Mouse (Mus musculus) cerebellum, adult 2 months (tissue): ENCODE measurements at regions not wholly inside any gene's neighbourhood (a gene's known extent, or its start where the extent isn't known, plus 50 kb on each side); places are given as distances from the start of the nearest gene placed in this dataset.
A peak's percentile ranks its signal among the peaks of the same experiment; 100 is the strongest.

Source experiments
- DNase-seq, 2 experiments: peaks; one replicate each; pipeline ENCODE4 v3.0.0; 2021
- H3K27ac ChIP-seq: fragments of 200-500 bp; 2 replicates; pipeline ENCODE4 v1.5.1; 2012; ENCODE audit warnings: low read length, control low read depth, inconsistent platforms; ENCODE audit not compliant: insufficient read depth
- H3K27me3 ChIP-seq: fragments of 200-500 bp; 2 replicates; pipeline ENCODE4 v1.6.1; 2012; ENCODE audit warnings: inconsistent platforms, mild to moderate bottlenecking, low read length, moderate library complexity; ENCODE audit not compliant: control insufficient read depth, insufficient read depth
- H3K4me1 ChIP-seq: fragments of 200-500 bp; 2 replicates; pipeline ENCODE4 v1.6.1; 2011; ENCODE audit warnings: low read length; ENCODE audit not compliant: control insufficient read depth, insufficient read depth
- H3K4me3 ChIP-seq: fragments of 200-500 bp; replicated peaks from 2 replicates; pipeline ENCODE3; 2011; ENCODE audit warnings: mild to moderate bottlenecking, low read depth, low read length, control low read depth; ENCODE audit not compliant: insufficient read depth
- CTCF ChIP-seq: fragments of 200-500 bp; IDR thresholded peaks from 2 replicates; pipeline ENCODE4 v1.5.1; 2011; ENCODE audit warnings: low read depth, mild to moderate bottlenecking, control low read depth, low read length, moderate library complexity, borderline replicate concordance; ENCODE audit not compliant: insufficient read depth
- POLR2A ChIP-seq: fragments of 200-500 bp; IDR thresholded peaks from 2 replicates; pipeline ENCODE4 v1.6.1; 2011; ENCODE audit warnings: low read length, control low read depth, borderline replicate concordance; ENCODE audit not compliant: insufficient read depth
- WGBS: fragments of 180-500 bp; shearing (Covaris S2); methylation state at CpG from one replicate; pipeline ENCODE4 v1.1.7; 2018; 5-methylcytosine and 5-hydroxymethylcytosine counted together

DNA sequence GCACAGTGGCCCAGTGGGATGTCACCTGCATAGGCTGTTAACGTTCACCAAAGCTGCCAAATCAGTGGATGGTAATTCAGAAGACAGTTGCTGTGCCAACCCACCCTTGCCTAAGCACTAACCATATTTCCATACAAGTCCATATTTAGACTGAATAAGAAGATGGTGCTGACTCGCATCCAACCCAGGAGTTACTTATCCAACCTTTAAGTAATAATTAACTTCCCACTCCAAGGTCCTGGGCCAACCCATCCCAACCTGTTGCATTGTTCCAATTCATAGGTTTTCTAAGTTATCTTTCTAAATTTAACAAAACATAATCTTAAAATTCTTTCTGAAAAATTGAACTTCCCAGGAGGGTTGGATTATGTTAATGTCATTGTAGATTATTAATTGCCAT lies 114.3 kb upstream of the Epb41l3 start:
- WGBS, result 45% methylated on average over 2 of the region's 2 CpGs
- Histone ChIP-seq H3K27ac (no peak overlapping the region), H3K27me3 (no peaks in the 10 kb centered on the region), H3K4me3 (no peak overlapping the region), H3K4me1 (no peaks in the 10 kb centered on the region)
- DNase-seq, result no peak
- TF ChIP-seq CTCF, result no peak
- TF ChIP-seq POLR2A, result no peak

DNA sequence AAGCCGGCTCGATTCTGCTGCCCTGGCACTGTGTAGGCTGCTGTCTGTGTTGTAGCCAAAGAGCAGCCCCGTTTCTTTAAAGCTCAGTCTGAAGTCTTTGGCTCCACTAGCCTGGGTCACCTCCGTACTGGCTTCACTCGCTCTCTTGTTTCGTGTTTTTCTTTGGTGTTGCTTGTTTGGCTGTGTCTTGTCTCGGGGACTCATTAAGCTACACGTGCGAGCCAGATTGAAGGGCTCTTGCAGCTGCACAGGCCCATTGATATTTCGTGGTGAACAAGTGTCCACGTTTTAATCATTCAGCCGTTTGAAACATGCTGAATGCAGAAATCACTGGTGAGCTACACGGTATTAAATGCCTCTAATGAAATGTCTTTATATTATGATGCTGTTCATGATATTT lies 99.9 kb upstream of the Epb41l3 start:
- 74% methylated on average over 13 of the region's 13 CpGs for whole genome bisulfite sequencing
- TF ChIP-seq POLR2A (no peak), CTCF (no peak)
- DNase-seq, result no peak

DNA sequence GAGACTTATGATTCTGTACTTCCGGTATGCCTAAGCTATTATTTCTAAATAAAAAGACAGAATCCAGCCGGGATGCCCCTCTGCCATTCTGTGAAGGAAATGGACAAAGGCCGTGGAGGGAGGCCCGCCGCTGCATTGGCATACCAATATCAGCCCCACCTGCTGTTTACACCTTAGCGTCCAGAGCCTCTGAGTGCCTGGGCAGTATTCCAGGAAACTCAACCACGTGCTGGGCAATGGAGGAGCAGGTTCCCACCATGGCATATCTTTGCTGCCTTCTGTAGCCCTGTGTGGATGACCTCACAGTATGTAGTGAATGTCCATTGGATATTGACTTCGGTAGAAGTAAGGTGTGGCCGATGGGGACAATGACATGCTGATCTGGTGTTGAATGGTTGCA lies 97.3 kb upstream of the Epb41l3 start:
- 47% methylated on average over 9 of the region's 9 CpGs for WGBS
- H3K27me3 ChIP-seq, result no peaks in the 10 kb centered on the region

More for the DNA sequence above, 99.9 kb upstream of the Epb41l3 start:
- Histone ChIP-seq H3K4me3 (no peak overlapping the region), H3K4me1 (no peaks in the 10 kb centered on the region), H3K27ac (no peak overlapping the region), H3K27me3 (no peaks in the 10 kb centered on the region)

DNA sequence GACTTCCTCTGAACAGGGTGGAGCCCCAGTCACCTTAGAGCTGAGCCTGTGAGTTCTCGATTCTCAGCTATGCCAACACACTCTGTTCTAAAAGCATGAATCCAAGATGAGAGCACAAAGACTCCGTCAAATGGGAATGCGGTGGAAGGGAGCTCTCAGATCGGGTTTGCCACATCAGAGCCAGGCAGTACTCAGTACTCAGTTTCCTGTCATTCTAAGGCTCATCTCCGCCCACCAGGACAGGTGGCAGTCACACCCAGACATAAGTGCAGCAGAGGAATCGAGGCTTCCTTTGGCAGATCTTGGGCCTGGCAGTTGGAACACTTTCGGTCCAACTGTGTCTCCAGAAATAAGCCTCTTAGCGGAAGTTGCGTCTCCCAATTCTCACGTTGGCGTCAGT lies 94.4 kb upstream of the Epb41l3 start:
- 48% methylated on average over 11 of the region's 11 CpGs for WGBS
- Histone ChIP-seq H3K27me3 (no peaks in the 10 kb centered on the region), H3K27ac (no peak overlapping the region), H3K4me1 (no peaks in the 10 kb centered on the region), H3K4me3 (no peak overlapping the region)
- no peak for DNase-seq
- TF ChIP-seq POLR2A (no peak), CTCF (no peak)

More for the DNA sequence above, 97.3 kb upstream of the Epb41l3 start:
- H3K27ac ChIP-seq, result no peak overlapping the region
- peak in 1 of 2 experiments; percentile 7 for DNase-seq
- H3K4me3 ChIP-seq, result no peak overlapping the region
- TF ChIP-seq POLR2A, result no peak
- no peak for TF ChIP-seq CTCF
- no peaks in the 10 kb centered on the region for H3K4me1 ChIP-seq

DNA sequence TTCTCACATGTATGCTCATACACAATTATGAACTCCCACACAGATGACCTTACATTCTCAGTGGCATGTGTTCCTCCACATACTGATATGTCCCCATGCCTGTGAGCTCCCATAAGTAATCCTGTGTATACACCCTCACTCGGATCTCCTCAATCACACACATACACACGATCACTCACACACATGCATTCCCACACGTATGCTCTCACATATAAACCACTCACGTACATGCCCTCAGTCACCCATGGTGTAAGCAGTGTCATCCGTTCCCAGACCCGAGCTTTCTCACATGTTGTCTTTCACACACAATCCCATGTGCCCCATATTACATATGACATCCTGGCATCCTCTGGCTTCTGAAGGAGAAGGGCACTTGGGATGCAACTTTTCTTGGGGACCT lies 93.4 kb upstream of the Epb41l3 start:
- 96% methylated on average over 6 of the region's 6 CpGs for WGBS
- no peak for DNase-seq
- Histone ChIP-seq H3K27me3 (no peaks in the 10 kb centered on the region), H3K4me3 (no peak overlapping the region), H3K27ac (no peak overlapping the region), H3K4me1 (no peaks in the 10 kb centered on the region)
- TF ChIP-seq POLR2A (no peak), CTCF (no peak)

DNA sequence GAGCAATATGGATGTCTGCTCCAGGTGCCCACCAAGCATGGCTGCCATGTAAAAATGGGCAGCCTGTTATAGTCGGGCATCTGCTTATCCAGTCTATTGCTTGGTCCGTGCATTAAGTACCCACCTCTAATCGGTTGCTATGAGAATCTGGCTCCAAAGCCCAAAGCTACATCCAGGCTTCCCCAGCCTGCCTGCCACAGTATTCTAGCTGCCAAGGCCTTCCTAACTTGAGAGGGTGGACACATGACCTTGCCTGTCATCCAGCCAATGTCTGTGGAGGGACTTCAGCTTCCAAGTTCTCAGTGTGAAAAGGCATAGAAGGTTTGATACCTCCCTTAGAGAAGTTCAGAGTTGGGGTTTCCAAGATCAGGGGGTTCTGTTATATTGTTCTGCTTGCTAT lies 75.6 kb upstream of the Epb41l3 start:
- 15% methylated on average over 3 of the region's 3 CpGs for WGBS
- Histone ChIP-seq H3K4me3 (no peak overlapping the region), H3K4me1 (peaks cover 8% of the 10 kb centered on the region), H3K27ac (no peak overlapping the region), H3K27me3 (no peaks in the 10 kb centered on the region)
- no peak for TF ChIP-seq CTCF
- DNase-seq, result no peak

DNA sequence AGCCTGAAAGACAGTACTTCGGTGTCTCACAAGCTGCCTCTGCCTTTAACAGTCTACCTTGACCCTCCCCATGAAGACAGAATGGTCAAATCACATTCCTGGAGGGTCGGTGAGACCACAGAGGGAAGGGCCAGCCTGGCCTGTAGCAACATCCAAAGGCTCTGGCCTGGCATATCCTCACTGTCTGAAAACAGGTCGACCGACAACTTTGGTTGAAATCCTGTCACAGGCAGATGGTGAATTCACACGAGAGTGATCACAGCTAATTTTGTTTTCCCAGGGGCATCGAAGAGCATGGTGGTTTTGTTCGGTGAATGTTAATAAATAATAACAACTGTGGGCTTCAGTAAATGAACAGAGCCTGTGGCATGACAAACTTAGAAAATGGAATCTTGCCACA lies 71.4 kb upstream of the Epb41l3 start:
- Histone ChIP-seq H3K27ac (peak overlapping the region; percentile 59; the same call in 1 of the 2 replicates), H3K27me3 (no peaks in the 10 kb centered on the region), H3K4me3 (no peak overlapping the region), H3K4me1 (peaks cover 8% of the 10 kb centered on the region)
- 11% methylated on average over 7 of the region's 7 CpGs for WGBS
- TF ChIP-seq POLR2A, result no peak
- peak; percentile 62 to 78 for DNase-seq

DNA sequence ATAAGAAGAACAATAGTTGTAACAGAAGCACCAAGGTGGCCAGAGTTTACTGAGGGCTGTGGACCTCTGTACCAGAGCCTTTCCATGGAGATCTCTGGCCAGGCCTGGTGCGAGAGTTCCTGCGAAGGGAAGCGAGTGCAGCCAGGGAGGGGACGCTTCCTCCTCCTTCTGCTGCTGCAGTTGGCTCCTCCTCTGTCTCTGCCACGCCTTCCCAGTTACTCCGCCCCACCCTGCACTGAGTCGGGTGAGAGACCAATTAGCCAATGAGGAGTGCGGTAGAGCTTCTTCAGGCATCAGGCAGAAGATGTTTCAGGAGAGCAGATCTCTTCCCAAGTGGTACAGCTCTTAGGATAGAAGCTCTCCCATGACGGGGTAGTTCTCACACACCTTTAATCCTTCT lies 69.2 kb upstream of the Epb41l3 start:
- no peak for TF ChIP-seq POLR2A
- TF ChIP-seq CTCF, result no peak
- no peak for DNase-seq
- Histone ChIP-seq H3K27ac (no peak overlapping the region), H3K4me3 (no peak overlapping the region), H3K27me3 (no peaks in the 10 kb centered on the region), H3K4me1 (peaks cover 8% of the 10 kb centered on the region)
- WGBS, result 72% methylated on average over 9 of the region's 9 CpGs
